Mouse (Mus musculus) layer of hippocampus, postnatal 10 days (tissue): ENCODE measurements around the gene Hmgn2. TPM values are rescaled to one million over a fixed set of nuclear protein-coding genes. Genes with fewer than 3 reads are reported as not detected.

Source experiments
- DNase-seq, 2 experiments: peaks; one replicate each; pipeline ENCODE4 v3.0.0; 2021; ENCODE audit warnings: low spot score in 2 of 2
- total RNA-seq, 2 experiments: library from RNA; stranded (reverse); gene quantifications; 2 replicates each; pipeline ENCODE4 v1.2.3; 2021

Gene Hmgn2
- total RNA-seq, 2 experiments from 2014 or later, result 199 to 225 TPM

DNA sequence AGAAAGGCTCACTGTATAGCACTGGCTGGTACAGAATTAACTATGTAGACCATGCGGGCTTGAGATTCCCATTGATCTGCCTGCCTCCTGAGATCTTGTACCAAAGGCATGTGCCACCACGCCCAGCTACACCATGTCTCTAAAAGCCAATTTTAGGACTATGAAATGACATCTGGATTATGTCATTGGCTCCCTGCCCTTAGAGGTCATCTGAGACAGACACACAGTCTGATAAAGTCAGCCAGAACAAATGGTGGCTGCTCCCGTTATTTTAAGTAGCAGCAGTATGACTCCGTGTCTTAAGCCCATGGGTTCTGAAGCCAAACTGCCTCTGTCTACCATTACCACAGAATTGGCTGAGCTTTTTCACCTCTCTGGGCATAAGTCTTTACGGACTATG lies 12.0 kb upstream of the Hmgn2 start:
- no peak for DNase-seq

DNA sequence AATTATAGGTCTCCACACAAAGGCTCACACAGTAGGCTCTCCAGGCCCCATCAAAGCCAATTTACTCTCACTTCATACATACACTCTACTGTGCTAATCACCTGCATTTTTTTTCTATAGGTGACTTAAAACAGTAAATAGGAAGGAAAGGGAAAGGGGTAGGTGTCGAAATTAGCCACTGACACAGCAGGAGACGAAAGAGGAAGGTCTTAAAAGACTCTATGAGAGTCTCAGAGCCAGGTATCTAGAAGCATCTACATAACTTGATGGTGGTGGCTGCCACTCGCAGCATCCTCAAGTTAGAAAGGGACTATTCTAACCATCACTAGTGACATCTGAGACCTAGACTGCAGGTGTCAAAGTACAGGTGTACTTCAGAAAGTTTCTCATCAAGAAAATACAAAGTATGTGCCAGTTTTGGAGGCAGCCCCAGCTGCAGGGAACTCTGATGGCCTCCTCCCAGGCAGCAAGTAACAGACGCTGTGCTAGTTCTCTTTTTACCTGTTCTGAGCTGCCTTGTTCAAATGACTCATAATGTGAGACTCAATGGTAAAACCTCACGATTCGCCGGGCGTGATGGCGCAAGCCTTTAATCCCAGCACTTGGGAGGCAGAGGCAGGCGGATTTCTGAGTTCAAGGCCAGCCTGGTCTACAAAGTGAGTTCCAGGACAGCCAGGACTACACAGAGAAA lies 9.7 kb upstream of the Hmgn2 start:
- no peak for DNase-seq

DNA sequence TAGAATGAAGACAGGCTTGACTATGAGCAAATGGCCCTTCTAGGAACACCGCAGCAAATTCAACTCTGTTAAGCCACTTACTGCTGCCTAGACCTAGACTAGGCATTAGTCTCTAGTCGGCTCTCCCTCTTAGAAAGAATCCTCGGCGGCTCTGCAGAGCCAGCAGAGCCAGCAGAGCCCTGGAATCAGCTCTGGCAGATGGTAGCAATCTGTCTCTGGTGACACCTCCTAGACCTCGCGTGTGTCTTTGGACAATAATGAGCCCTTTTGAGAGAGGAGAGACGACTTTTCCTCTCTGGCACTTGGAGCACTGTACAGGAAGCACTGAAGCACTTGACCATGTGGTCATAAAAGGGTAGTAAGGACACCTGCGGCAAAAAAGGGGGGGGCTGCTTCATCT lies 3.3 kb upstream of the Hmgn2 start:
- no peak for DNase-seq

DNA sequence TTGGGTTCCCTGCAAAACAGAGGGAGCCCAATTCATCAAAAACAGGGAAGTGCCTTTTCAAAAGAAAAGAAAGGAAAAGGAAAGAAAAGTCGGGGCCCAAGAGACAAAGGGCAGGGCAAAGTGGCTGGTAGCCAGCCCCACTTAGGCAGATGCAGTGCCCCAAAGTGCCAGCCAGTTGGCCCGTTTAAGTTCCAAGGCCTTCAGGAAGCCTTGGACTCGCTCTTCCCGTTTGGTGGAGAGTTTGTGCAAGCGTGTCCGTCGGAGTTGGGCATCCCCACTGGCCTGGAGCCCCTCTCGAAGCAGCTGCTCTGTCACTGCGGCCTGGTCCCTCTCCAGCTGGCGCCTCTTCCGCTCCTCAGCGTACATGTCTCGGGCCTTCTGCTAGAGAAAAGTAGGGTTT lies 2.4 kb upstream of the Hmgn2 start:
- peak; percentile 34 to 54 for DNase-seq

DNA sequence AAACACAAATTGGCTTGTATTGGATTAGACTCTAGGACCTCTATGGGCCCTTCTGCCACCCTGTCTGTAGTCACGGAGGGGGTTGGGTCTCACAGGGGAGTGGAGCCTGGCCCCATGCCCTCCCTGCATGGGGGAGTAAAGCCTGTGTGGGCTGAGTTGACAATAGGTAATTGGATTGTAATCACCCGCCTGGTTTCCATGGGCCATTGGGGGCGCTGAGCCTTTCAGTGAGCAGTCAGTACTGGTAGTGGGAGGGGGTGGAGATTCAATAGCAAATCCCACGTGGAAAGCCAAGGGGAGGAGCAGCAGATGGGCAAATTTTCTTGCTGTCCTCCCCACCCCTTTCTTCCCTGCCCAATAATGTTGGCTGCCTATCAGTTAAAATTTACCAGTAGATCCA lies 1.7 kb upstream of the Hmgn2 start:
- DNase-seq, result peak; percentile 48 to 56

DNA sequence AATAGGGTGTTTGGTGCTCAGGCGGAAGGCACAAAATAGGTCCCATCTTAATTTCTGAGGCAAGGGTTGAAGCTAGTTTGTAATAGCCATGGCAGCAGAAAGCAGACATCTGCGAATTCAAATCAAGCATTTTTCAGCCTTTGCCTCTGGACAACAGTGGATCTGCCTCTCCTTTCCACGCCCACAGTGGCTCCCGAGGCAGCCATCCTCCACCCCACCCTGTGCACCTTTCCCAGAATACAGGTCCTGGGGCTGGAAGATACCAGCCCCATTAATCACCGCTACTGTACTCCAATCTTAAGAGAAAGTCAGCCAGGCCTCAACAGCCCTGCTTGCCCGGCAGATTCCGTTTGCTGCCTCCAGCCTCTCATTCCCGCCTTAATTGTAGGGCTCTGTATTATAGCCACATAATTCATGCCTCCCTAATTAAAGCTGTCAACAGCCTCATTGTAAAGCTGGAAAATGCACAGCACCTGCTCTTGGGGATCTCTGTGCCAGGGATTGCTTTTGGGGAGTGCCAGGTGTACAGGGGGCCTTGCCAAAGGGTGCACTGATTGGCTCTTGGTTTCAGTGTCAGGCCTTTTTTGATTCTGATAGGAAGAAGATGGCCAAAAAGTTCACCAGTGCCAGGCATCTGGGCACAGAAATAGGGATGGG lies 792 bp upstream of the Hmgn2 start:
- peak; percentile 15 to 38 for DNase-seq

DNA sequence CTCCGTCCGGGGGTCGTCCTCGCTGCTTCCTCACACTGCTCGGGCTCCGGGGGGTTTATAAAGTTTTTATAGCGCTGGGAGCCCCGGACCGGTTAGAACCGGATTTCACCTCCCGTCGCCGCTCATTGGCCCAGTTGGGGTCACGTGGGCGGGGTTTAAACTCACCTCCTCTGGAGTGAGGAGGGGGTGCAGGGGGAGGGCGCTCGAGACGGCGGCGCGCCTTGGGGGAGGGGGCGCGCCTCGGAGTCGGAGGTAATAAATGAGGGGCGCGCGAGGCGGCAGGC lies 642 bp downstream of the Hmgn2 start:
- DNase-seq, result peak; percentile 95 to 96

DNA sequence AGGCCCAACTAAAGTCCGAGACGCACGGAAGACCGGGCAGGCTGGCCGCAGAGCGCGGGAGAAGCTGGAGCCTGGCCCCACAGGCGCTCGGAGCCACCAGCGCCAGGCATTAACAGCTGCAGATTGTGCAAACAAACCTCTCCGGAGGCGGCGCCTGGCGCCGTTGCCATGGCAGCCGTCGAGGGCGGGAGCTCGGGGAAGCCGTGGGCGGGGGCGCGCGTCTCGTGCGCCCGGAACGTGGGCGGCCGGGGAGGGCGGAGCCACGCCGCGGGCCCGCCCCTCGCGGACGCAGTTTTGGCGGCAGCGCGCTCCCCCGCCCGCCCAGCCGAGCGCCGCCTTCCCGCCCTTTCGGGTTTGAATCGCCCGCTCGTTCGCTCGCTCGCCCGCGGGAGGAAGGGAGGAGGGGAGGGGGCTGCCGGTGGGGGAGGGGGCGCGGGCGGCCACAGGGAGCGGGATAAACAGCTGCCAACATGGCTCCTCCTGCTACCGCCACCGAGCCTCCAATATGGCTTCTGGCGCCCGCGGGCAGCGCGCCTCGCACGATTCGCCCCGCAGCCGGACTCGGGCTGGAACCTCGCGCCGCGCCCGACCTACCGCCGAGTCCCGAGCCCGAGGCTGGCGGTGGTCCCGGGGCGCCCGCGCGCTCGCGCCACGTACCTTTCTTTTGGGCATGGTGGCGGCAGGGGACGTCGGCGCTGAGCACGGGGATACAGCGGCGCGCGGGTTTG lies 1.1 kb downstream of the Hmgn2 start:
- DNase-seq, result peak; percentile 98

DNA sequence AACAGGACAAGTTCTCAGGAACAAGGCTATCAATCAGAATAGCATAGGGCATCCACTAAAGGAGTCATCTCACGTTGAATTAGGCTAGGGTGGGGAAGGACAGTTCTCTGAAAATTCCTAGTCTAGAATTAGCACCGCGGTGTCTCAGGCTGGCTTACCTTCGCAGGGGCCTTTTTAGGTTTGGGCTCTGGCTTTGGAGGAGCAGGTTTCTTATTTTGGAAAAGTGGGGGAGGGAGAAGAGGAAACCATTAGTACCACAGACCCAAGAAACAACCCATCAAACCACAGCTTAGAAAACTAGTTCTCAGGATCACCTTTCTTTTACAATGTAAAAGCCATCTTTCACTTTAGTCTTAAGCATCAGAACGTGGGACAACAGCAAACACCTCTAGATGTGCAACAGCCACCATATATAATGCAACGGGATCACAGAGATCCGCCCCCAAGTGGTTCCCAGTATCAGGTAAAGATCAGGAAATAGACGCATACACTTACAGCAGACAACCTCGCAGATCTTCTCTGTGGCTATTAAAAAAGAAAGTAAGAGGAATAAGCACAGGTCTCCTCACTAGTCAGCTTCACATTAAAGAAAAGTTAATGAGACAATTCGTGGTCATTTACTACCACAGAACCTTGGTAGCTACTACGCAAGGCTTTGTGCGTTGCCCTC lies 2.0 kb downstream of the Hmgn2 start:
- no peak for DNase-seq

DNA sequence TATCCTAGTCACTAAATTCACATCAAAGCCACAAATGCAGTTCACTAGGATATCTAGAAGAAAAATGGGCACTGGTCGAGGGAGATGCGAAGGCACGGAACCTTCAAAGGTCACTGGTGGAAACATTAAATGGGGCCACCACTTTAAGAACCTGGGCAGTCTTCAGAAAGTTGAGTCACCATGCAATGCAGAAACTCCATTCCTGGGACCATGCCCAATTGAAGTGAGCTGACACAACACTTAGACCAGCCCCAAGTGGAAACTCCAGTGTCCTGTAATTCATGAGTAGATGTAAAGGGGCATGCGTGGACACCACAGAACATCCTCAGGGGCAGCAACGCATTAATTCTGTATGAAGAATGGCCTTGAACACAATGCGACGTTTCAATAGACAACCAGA lies 5.9 kb downstream of the Hmgn2 start:
- no peak for DNase-seq

DNA sequence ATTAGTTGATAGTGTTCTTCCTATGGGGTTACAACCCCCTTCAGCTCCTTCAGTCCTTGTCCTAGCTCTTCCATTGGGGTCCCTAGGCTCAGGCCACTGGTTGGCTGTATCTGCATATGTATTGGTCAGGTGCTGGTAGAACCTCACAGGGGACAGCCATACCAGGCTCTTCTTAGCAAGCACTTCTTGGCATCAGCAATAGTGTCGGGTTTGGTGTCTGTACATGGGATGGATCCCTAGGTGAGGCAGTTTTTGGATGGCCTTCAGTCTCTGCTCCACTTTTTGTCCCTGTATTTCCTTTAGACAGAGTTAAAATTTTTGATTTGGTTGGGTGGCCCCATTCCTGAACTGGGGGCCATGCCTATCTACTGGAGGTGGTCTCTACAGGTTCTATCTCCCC lies 9.6 kb downstream of the Hmgn2 start:
- DNase-seq, result no peak

DNA sequence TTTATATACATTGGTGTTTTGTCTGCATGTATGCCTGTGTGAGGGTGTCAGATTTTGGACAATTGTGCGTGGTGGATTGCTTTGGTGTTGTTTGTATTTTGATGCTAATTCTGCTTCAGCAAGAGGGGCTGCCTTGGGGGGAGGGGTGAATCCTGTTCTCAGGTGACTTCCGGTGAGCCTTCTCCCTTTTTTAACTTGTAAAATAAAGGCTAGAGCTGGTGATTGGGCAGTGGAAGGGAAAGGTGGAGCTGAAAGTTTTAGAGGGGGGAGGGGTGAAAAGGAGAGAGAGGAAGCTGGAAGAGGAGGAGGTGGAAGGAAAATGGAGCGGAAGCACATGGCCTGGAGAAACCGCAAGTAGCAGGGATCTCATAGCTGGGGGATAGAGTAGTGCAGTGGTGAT lies 12.1 kb downstream of the Hmgn2 start:
- no peak for DNase-seq

DNA sequence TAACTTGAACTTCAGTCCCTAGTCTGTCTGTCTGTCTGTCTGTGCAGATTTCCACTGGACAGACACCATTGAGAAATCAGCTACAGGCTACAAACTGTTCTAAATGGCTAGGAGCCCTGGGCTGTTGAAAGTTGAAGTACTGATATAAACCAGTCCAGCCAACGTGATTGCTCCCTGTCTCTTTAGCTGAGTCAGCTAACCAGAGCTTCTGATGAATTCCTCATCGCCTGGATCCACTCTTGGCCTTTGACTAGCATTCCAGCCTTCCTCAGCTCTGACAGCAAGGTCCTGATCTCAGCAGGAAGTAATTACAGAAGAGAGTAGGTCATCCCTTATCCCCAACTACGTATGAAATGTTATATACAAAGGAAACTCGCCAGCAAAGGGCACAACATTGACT lies 21.7 kb downstream of the Hmgn2 start:
- DNase-seq, result no peak

DNA sequence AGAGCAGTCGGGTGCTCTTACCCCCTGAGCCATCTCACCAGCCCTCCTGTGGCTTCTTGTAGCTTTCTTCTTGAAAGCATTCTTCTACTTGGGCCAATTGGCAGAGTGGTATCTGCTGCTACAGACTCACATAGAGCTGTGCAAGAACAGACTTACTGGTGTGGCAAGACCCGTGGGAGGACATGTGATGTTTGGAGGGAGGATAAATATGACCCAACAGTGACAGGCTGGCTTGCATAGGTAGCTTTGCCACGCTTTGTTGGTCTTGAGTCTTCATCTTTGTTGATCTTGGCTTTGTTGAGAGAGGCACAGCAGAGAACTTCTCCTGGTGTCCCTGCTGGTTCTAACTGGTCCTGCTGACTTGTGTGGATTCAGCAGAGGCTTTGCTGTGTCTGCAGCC lies 24.7 kb downstream of the Hmgn2 start:
- no peak for DNase-seq

DNA sequence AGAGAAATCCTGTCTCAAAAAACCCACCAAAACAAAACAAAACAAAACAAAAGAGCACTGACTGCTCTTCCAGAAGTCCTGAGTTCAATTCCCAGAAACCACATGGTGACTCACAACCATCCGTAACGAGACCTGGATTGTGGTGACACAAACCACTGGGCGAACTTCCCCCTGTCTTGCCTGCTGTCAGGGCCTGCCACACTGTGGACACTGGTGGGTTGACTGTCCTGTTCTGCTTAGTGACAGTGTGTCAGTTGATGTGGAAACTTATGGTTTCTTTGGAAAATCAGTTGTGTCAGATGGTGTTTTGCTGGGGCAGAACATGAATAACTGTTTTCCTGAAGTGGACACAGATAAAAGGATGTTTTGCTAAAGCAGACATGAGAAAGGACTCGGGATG lies 25.8 kb downstream of the Hmgn2 start:
- DNase-seq, result no peak

DNA sequence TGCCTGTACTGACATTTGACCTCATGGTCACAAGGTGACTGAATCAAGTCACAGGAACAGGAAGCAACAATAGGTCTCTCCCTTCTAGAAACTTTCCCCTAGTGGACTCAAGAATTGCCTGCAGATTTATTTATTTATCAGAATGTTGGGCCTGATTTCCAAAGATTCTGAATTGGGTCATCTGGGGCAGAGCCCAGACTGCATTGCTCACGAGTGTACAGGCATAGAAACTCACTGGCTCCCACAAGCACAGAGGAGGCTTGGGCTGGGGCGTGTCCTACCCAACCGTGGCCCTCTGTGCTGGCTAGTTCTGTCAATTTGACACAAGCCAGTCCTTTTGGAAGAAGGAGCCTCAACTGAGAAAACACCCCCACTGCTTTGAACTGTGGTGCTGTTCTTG lies 26.9 kb downstream of the Hmgn2 start:
- DNase-seq, result no peak

DNA sequence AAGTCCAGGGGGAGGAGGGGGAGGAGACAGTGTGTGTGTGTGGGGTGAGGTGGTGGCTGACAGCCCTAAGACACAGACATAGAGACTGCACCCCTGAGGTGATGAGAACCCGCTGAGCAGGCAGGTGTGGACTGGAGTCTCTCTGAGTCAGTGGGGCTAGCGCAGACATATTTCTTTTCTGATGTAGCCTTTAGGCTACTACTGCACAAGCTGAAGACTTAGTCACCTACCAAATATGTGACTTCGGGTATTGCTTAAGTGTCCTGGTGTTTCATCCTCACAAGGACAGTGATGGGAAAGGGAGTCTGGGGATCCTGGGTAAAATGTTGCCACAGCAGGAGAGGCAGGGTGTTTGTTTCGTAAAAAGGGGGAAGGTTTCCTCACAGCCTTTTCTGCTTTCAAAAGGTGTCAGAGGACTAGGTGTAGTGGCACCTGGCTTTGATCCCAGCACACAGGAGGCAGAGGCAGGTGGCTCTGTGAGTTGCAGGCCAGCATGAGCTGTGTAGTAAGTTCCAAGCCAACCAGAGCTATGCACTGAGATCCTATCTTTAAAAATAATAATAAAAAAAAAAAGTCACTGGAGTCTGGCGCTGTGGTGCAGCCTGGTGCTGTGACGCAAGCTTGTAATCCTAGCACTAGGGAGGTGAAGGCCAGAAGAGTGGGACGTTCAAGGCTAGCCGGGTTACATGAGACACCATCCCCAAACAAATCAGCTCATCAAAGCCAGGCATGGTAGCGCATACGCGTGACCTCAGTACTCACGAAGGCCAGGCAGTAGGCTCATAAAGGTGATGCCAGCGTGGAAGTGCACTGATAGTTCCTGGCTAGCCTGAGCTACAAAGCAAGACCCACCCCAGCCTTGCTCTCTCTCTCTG lies 27.8 kb downstream of the Hmgn2 start:
- DNase-seq, result no peak

DNA sequence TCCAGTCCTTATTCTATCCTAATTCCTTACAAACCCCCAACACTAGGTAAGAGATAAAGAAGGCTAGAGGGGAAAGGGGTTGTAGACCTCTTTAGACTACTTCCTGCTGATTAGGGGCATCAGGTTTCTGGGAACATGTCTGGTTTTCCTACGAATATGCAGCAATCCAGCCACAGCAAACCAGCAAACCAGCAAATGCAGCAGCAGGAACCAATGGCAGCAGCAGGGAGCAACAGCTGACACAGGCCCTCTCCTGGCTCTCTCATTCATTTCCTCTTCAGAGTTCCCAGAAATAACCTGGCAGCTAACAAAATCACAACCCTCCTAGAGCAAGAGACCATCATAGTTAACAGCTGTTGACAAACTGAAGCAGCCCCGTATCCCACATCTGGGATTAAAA lies 30.4 kb downstream of the Hmgn2 start:
- no peak for DNase-seq

DNA sequence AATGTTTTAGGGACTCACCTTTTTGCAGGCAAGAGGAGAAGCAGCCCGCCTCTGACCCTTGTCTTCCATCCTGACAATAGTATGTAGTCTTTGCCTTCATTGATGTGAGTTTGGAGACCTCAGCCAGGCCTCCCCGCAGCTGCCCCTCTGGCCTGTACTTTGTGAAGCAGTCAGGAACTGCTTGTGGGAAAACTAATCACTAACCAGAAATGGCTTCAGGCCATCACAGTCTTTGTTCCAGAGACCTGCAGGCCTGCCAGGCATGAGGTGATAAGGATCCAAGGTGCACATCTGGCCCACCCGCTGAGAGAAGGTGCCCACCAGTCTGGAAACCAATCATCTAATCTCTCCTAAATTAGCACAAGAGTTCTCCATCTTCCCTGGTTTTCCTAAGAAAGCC lies 36.7 kb downstream of the Hmgn2 start:
- no peak for DNase-seq

DNA sequence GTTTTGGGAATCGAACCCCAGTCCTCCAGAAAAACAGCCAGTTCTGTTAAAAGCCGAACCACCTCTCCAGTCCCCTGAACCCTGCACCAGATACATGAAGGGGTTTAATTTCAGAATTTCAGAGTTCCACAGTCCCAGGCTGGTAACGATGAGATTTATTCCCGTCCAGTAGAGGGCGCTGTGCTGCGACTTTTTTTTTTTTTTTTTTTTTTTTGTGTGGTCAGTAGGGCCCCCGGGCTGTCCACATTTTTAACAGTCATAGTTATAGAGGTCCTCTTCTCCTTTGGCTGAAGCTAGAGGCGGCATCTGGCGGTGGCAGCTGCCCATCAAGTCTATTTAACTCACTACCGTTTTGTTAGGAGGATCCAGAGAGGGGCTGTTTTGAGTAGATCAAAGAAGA lies 37.1 kb downstream of the Hmgn2 start:
- no peak for DNase-seq

DNA sequence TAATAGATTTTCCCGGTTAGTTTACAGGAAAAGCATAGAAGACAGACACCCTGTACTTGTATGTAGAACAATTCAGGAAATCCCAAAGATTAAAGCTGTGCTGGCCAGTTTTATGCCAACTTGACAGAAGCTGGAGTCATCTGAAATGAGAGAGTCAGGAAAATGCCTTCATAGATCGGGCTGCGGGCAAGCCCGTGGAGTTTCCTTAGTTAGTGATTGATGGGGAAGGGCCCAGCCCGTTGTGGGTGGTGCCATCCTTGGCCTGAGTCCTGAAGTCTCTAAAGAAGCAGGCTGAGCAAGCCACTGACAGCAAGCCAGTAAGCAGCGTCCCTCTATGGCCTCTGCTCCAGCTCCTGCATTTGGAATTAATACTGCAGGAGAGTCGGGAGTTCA lies 39.2 kb downstream of the Hmgn2 start:
- no peak for DNase-seq
